Mouse (Mus musculus) splenic B cell, adult 2 months (primary cell): ENCODE data around the gene Tent5b.

ENCODE experiments used
- DNase-seq: peaks from one replicate; pipeline ENCODE4 v3.0.0-alpha.2; 2011; ENCODE audit warnings: low read depth, low spot score
- H3K27me3 ChIP-seq: 2 replicates; pipeline ENCODE4 v1.6.1; 2012; ENCODE audit warnings: mild to moderate bottlenecking, low read length, moderate library complexity, mixed read lengths; ENCODE audit not compliant: control insufficient read depth, poor library complexity, insufficient read depth, severe bottlenecking
- H3K36me3 ChIP-seq: 2 replicates; pipeline ENCODE4 v1.6.1; 2012; ENCODE audit warnings: mild to moderate bottlenecking, low read length, moderate library complexity, mixed read lengths; ENCODE audit not compliant: control insufficient read depth, poor library complexity, insufficient read depth, severe bottlenecking

Gene Tent5b

GRCm38 (mm10) chr4:133485691-133486425 is 5.9 kb downstream of the Tent5b start:
- DNase-seq = no peak
- H3K36me3 ChIP-seq = no peaks in the 10 kb centered on the region
- H3K27me3 ChIP-seq = no peaks in the 10 kb centered on the region

- DNase-seq = no peak
- no peaks in the 10 kb centered on the region for H3K27me3 ChIP-seq
- no peaks in the 10 kb centered on the region for H3K36me3 ChIP-seq
These were observed 6.9 kb downstream of the Tent5b start for GRCm38 (mm10) chr4:133486673-133487357.

- DNase-seq = no peak
- H3K27me3 ChIP-seq = no peaks in the 10 kb centered on the region
- H3K36me3 ChIP-seq = no peaks in the 10 kb centered on the region
These were observed 8.9 kb downstream of the Tent5b start for GRCm38 (mm10) chr4:133488619-133489392.

GRCm38 (mm10) chr4:133489489-133490245 is 9.7 kb downstream of the Tent5b start:
- H3K36me3 ChIP-seq = no peaks in the 10 kb centered on the region
- no peak for DNase-seq
- H3K27me3 ChIP-seq = peaks cover 1% of the 10 kb centered on the region; the same call in 1 of the 2 replicates

- H3K36me3 ChIP-seq = no peaks in the 10 kb centered on the region
- DNase-seq = no peak
- H3K27me3 ChIP-seq = peaks cover 2% of the 10 kb centered on the region; the same call in 1 of the 2 replicates
These were observed 11.9 kb downstream of the Tent5b start for GRCm38 (mm10) chr4:133491800-133492199.

GRCm38 (mm10) chr4:133493895-133494294 is 14.0 kb downstream of the Tent5b start:
- peaks cover 4% of the 10 kb centered on the region for H3K27me3 ChIP-seq
- DNase-seq = peak; percentile 61
- no peaks in the 10 kb centered on the region for H3K36me3 ChIP-seq

GRCm38 (mm10) chr4:133494432-133494831 is 14.5 kb downstream of the Tent5b start:
- Histone ChIP-seq H3K36me3 (no peaks in the 10 kb centered on the region), H3K27me3 (peaks cover 4% of the 10 kb centered on the region)
- DNase-seq = peak; percentile 92

GRCm38 (mm10) chr4:133494867-133495266 is 14.9 kb downstream of the Tent5b start:
- H3K27me3 ChIP-seq = peaks cover 4% of the 10 kb centered on the region
- no peak for DNase-seq
- H3K36me3 ChIP-seq = no peaks in the 10 kb centered on the region

GRCm38 (mm10) chr4:133495711-133496110 is 15.8 kb downstream of the Tent5b start:
- peaks cover 4% of the 10 kb centered on the region for H3K27me3 ChIP-seq
- DNase-seq = no peak
- H3K36me3 ChIP-seq = no peaks in the 10 kb centered on the region

GRCm38 (mm10) chr4:133496738-133497445 is 17.0 kb downstream of the Tent5b start:
- Histone ChIP-seq H3K36me3 (no peaks in the 10 kb centered on the region), H3K27me3 (peaks cover 4% of the 10 kb centered on the region)
- DNase-seq = no peak

- H3K36me3 ChIP-seq = no peaks in the 10 kb centered on the region
- no peak for DNase-seq
- H3K27me3 ChIP-seq = peaks cover 4% of the 10 kb centered on the region
These were observed 17.7 kb downstream of the Tent5b start for GRCm38 (mm10) chr4:133497461-133498159.

- Histone ChIP-seq H3K36me3 (no peaks in the 10 kb centered on the region), H3K27me3 (peaks cover 4% of the 10 kb centered on the region)
- peak; percentile 65 for DNase-seq
These were observed 18.3 kb downstream of the Tent5b start, which contains the start of gene Trnp1 for GRCm38 (mm10) chr4:133498160-133498724. TSS of gene Trnp1 (minus strand) at chr4:133498550.

- DNase-seq = no peak
- Histone ChIP-seq H3K36me3 (no peaks in the 10 kb centered on the region), H3K27me3 (peaks cover 5% of the 10 kb centered on the region)
These were observed 21.6 kb downstream of the Tent5b start for GRCm38 (mm10) chr4:133501514-133501913.
